Mouse (Mus musculus) MEL (cell line): ENCODE measurements at regions not wholly inside any gene's neighbourhood (a gene's known extent, or its start where the extent isn't known, plus 50 kb on each side); places are given as distances from the start of the nearest gene placed in this dataset.

Experiments used
- DNase-seq: peaks from one replicate; pipeline ENCODE4 v3.0.0; 2011; ENCODE audit warnings: low read depth, low spot score
- H3K27ac ChIP-seq: 2 replicates; pipeline ENCODE4 v1.5.1; 2012; ENCODE audit warnings: low read depth, mild to moderate bottlenecking, control low read depth, low read length, moderate library complexity; ENCODE audit not compliant: control insufficient read depth
- H3K27me3 ChIP-seq, 2 experiments: fragments of 150-350 bp in 1 of 2; sonication (generic) in 1 of 2; 2 replicates each; pipeline ENCODE4 v1.6.1; 2012; ENCODE audit warnings: low read length in 2 of 2, mild to moderate bottlenecking in 2 of 2, improper control_type of control experiment in 1 of 2, moderate library complexity in 1 of 2; ENCODE audit not compliant: insufficient read depth in 2 of 2, control insufficient read depth in 1 of 2
- H3K36me3 ChIP-seq, 2 experiments: 2 replicates each; pipeline ENCODE4 v1.6.1; 2012 to 2014; ENCODE audit warnings: low read length in 2 of 2, improper control_type of control experiment in 1 of 2, inconsistent platforms in 1 of 2, mild to moderate bottlenecking in 1 of 2; ENCODE audit not compliant: insufficient read depth in 2 of 2, control insufficient read depth in 1 of 2
- H3K4me1 ChIP-seq, 2 experiments: fragments of 150-350 bp in 1 of 2; sonication (generic) in 1 of 2; 2 replicates each; pipeline ENCODE4 v1.6.1; 2012; ENCODE audit warnings: low read length in 2 of 2, improper control_type of control experiment in 1 of 2, mild to moderate bottlenecking in 1 of 2; ENCODE audit not compliant: insufficient read depth in 2 of 2, control insufficient read depth in 1 of 2
- H3K4me3 ChIP-seq, 2 experiments: fragments of 150-350 bp in 1 of 2; sonication (generic) in 1 of 2; 2 replicates each; pipeline ENCODE4 v1.5.1; 2012; ENCODE audit warnings: low read depth in 2 of 2, low read length in 2 of 2, mild to moderate bottlenecking in 2 of 2, moderate library complexity in 2 of 2, control low read depth in 1 of 2, improper control_type of control experiment in 1 of 2; ENCODE audit not compliant: control insufficient read depth in 1 of 2, insufficient read depth in 1 of 2
- H3K79me2 ChIP-seq: 2 replicates; pipeline ENCODE4 v1.6.1; 2012; ENCODE audit warnings: mild to moderate bottlenecking, low read length, moderate library complexity; ENCODE audit not compliant: control insufficient read depth, poor library complexity, insufficient read depth
- H3K9ac ChIP-seq: 2 replicates; pipeline ENCODE4 v1.6.1; 2012; ENCODE audit warnings: low read depth, mild to moderate bottlenecking, control low read depth, low read length, moderate library complexity; ENCODE audit not compliant: control insufficient read depth, poor library complexity, severe bottlenecking
- H3K9me3 ChIP-seq: fragments of 150-350 bp; sonication (generic); replicated peaks from 2 replicates; pipeline ENCODE4 v1.6.1; 2012; ENCODE audit warnings: mild to moderate bottlenecking, low read length, improper control_type of control experiment, moderate library complexity; ENCODE audit not compliant: insufficient read depth
- BHLHE40 ChIP-seq: IDR thresholded peaks from 2 replicates; pipeline ENCODE4 v1.6.1; 2012; ENCODE audit warnings: low read depth, mild to moderate bottlenecking, inconsistent platforms, low read length, improper control_type of control experiment, borderline replicate concordance
- E2F4 ChIP-seq: IDR thresholded peaks from 2 replicates; pipeline ENCODE4 v1.6.1; 2011; ENCODE audit warnings: low read depth, low read length, improper control_type of control experiment, borderline replicate concordance
- ETS1 ChIP-seq: IDR thresholded peaks from 2 replicates; pipeline ENCODE4 v1.6.1; 2012; ENCODE audit warnings: low read depth, mild to moderate bottlenecking, inconsistent platforms, low read length, improper control_type of control experiment, moderate library complexity
- GATA1 ChIP-seq: IDR thresholded peaks from 2 replicates; pipeline ENCODE4 v1.6.1; 2011; ENCODE audit warnings: low read depth, low read length, improper control_type of control experiment
- JUND ChIP-seq: IDR thresholded peaks from 2 replicates; pipeline ENCODE4 v1.6.1; 2011; ENCODE audit warnings: low read depth, mild to moderate bottlenecking, improper control_type of control experiment, low read length
- MAZ ChIP-seq: IDR thresholded peaks from 2 replicates; pipeline ENCODE4 v1.6.1; 2012; ENCODE audit warnings: low read depth, mild to moderate bottlenecking, inconsistent platforms, low read length, improper control_type of control experiment
- MXI1 ChIP-seq: IDR thresholded peaks from 2 replicates; pipeline ENCODE4 v1.6.1; 2011; ENCODE audit warnings: mild to moderate bottlenecking, low read depth, low read length, improper control_type of control experiment
- MYB ChIP-seq: IDR thresholded peaks from 2 replicates; pipeline ENCODE4 v1.6.1; 2011; ENCODE audit warnings: mild to moderate bottlenecking, low read depth, low read length, improper control_type of control experiment
- POLR2AphosphoS2 ChIP-seq: IDR thresholded peaks from 2 replicates; pipeline ENCODE4 v1.6.1; 2011; ENCODE audit warnings: low read length, improper control_type of control experiment
- POLR2AphosphoS5 ChIP-seq: IDR thresholded peaks from 2 replicates; pipeline ENCODE4 v1.6.1; 2012; ENCODE audit warnings: low read depth, borderline replicate concordance, mild to moderate bottlenecking, inconsistent platforms, low read length, moderate library complexity, mixed read lengths
- RCOR1 ChIP-seq: IDR thresholded peaks from 2 replicates; pipeline ENCODE4 v1.6.1; 2012; ENCODE audit warnings: low read depth, mild to moderate bottlenecking, inconsistent platforms, low read length, improper control_type of control experiment
- SIN3A ChIP-seq: IDR thresholded peaks from 2 replicates; pipeline ENCODE4 v1.6.1; 2012; ENCODE audit warnings: low read length, improper control_type of control experiment, inconsistent platforms
- SMC3 ChIP-seq: IDR thresholded peaks from 2 replicates; pipeline ENCODE4 v1.6.1; 2011; ENCODE audit warnings: low read depth, low read length, improper control_type of control experiment
- TBP ChIP-seq: IDR thresholded peaks from 2 replicates; pipeline ENCODE4 v1.8.0; 2011; ENCODE audit warnings: low read depth, low read length, improper control_type of control experiment
- TCF12 ChIP-seq: IDR thresholded peaks from 2 replicates; pipeline ENCODE4 v1.6.1; 2014; ENCODE audit warnings: low read depth, mild to moderate bottlenecking, inconsistent platforms, low read length, improper control_type of control experiment, moderate library complexity
- USF1 ChIP-seq: IDR thresholded peaks from 2 replicates; pipeline ENCODE4 v1.6.1; 2014; ENCODE audit warnings: low read depth, mild to moderate bottlenecking, inconsistent platforms, low read length, improper control_type of control experiment, moderate library complexity
- USF2 ChIP-seq, 2 experiments: IDR thresholded peaks; 2 replicates each; pipeline ENCODE4 v1.6.1; 2011 to 2012; ENCODE audit warnings: improper control_type of control experiment in 2 of 2, low read length in 2 of 2, borderline replicate concordance in 1 of 2, inconsistent platforms in 1 of 2, low read depth in 1 of 2, mild to moderate bottlenecking in 1 of 2; ENCODE audit not compliant: insufficient read depth in 1 of 2
- ZMIZ1 ChIP-seq: IDR thresholded peaks from 2 replicates; pipeline ENCODE4 v1.6.1; 2012; ENCODE audit warnings: low read depth, mild to moderate bottlenecking, inconsistent platforms, low read length, improper control_type of control experiment, moderate library complexity
- ZNF384 ChIP-seq: IDR thresholded peaks from 2 replicates; pipeline ENCODE4 v1.6.1; 2012; ENCODE audit warnings: low read depth, mild to moderate bottlenecking, inconsistent platforms, low read length, improper control_type of control experiment

DNA sequence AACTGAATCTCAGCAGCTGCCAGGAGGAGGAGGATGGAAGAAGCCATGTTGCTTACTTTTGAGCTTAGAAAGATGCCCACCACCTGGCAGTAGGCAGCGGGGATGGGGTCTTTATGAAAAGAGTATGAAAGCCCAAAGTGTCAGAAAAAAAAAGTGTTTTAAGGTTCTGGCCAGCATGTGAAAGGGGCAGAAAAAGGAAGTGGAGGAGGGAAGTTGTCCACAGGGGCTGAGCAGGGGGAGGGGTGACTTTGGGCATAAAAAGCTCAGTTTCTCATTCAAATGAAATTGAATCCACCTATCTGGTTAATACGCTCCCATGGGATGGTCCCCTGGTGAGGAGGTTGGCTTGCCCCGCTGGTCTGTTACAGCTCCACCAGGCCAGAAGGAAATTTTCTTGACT is 50.4 kb upstream of the L3mbtl4 start:
- Histone ChIP-seq H3K79me2 (no peaks in the 10 kb centered on the region), H3K4me1 (no peaks in the 10 kb centered on the region), H3K36me3 (no peaks in the 10 kb centered on the region), H3K27ac (no peak overlapping the region), H3K9ac (no peak overlapping the region), H3K27me3 (no peaks in the 10 kb centered on the region), H3K9me3 (no peaks in the 10 kb centered on the region), H3K4me3 (no peak overlapping the region)
- no peak for TF ChIP-seq BHLHE40
- no peak for TF ChIP-seq ETS1
- TF ChIP-seq GATA1 = no peak
- TF ChIP-seq MXI1 = no peak
- no peak for TF ChIP-seq MYB
- TF ChIP-seq ZMIZ1 = no peak
- no peak for TF ChIP-seq USF2 (IDR thresholded peaks at IDR 0.05; ENCODE audit: borderline replicate concordance in 1 of 2, insufficient read depth in 1 of 2, low read depth in 1 of 2, low read length in 2 of 2)
- TF ChIP-seq TBP = no peak
- TF ChIP-seq USF1 = no peak
- no peak for TF ChIP-seq E2F4
- TF ChIP-seq MAZ = no peak
- TF ChIP-seq POLR2AphosphoS2 = no peak
- TF ChIP-seq TCF12 = no peak
- no peak for TF ChIP-seq SMC3
- TF ChIP-seq JUND = no peak
- TF ChIP-seq RCOR1 = no peak
- no peak for TF ChIP-seq ZNF384
- TF ChIP-seq SIN3A = no peak
- no peak for TF ChIP-seq POLR2AphosphoS5
- DNase-seq = no peak
